Mouse (Mus musculus) brain, embryonic 14.5 days (tissue): ENCODE data around the gene Yipf1.

ENCODE experiments used
- CTCF ChIP-seq: fragments of 200-500 bp; IDR thresholded peaks from 2 replicates; pipeline ENCODE4 v1.5.1; 2012; ENCODE audit warnings: inconsistent platforms, mild to moderate bottlenecking, moderate library complexity, borderline replicate concordance; ENCODE audit not compliant: insufficient read depth, insufficient read length; ENCODE audit errors: extremely low read depth
- POLR2A ChIP-seq: fragments of 200-500 bp; IDR thresholded peaks from 2 replicates; pipeline ENCODE4 v1.6.1; 2012; ENCODE audit warnings: mild to moderate bottlenecking, inconsistent platforms, borderline replicate concordance; ENCODE audit not compliant: poor library complexity, insufficient read depth, insufficient read length, severe bottlenecking; ENCODE audit errors: extremely low read depth

DNA sequence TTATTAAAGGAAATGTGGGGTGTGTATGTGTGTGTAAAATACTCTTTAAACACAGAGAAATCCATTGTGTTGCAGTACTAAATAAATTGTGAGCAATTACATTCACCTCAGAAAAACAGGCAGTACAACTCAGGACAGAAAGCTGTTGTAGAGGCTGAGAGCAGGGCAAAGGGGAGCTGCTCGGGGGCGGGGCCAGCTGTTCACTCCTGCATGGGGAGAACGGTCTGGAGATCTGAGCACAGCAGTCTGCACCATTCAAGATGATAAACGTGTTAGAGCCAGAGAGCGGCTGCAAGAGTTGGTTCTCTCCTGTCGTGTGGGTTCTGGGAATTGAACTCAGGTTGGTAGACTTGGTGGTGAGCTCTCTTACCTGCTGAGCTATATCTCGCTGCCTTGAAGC is 66.7 kb downstream of the Yipf1 start:
- no peak for TF ChIP-seq POLR2A
- no peak for TF ChIP-seq CTCF
